Mouse (Mus musculus) large intestine, adult 2 months (tissue): ENCODE data around the gene Mettl6. TPM values are rescaled to one million over a fixed set of nuclear protein-coding genes. Genes with fewer than 3 reads are reported as not detected.

ENCODE experiments used
- DNase-seq: peaks from one replicate; pipeline ENCODE4 v3.0.0-alpha.2; 2012; ENCODE audit warnings: low read depth, low spot score
- WGBS: fragments of 180-500 bp; shearing (Covaris S2); methylation state at CpG from one replicate; pipeline ENCODE4 v1.1.7; 2018; 5-methylcytosine and 5-hydroxymethylcytosine counted together
- polyA plus RNA-seq: library from polyadenylated mRNA; depleted of rRNA; stranded (reverse); fragments of >200 nt; gene quantifications from 2 replicates; pipeline ENCODE4 v1.2.3, GENCODE M21; 2012; rRNA removed

Gene Mettl6
- 8.5 and 9.2 TPM in 2 replicates for polyA plus RNA-seq

GRCm38 (mm10) chr14:31494975-31495455 lies at the start of gene Mettl6:
Gene Mettl6 (minus strand): TSS chr14:31495040.
- DNase-seq = peak; percentile 88
- under 1% methylated on average over 49 of the region's 49 CpGs for WGBS

GRCm38 (mm10) chr14:31543885-31544442 lies 49.1 kb upstream of the Mettl6 start:
- no peak for DNase-seq
- 49% methylated on average over 11 of the region's 11 CpGs for WGBS

- 60% methylated on average over 6 of the region's 6 CpGs for WGBS
- DNase-seq = no peak
Observed at GRCm38 (mm10) chr14:31537298-31537697, 42.5 kb upstream of the Mettl6 start.

GRCm38 (mm10) chr14:31532656-31533055 lies 37.8 kb upstream of the Mettl6 start:
- DNase-seq = no peak
- 36% methylated on average over 3 of the region's 3 CpGs for WGBS

GRCm38 (mm10) chr14:31531506-31532148 lies 36.8 kb upstream of the Mettl6 start:
- 61% methylated on average over 12 of the region's 12 CpGs for WGBS
- DNase-seq = no peak

GRCm38 (mm10) chr14:31530847-31531246 lies 36.0 kb upstream of the Mettl6 start:
- DNase-seq = no peak
- WGBS = 42% methylated on average over 4 of the region's 4 CpGs

GRCm38 (mm10) chr14:31525040-31525810 lies 30.4 kb upstream of the Mettl6 start:
- WGBS = 73% methylated on average over 7 of the region's 7 CpGs
- DNase-seq = no peak

GRCm38 (mm10) chr14:31521318-31521717 lies 26.5 kb upstream of the Mettl6 start:
- 60% methylated on average over 2 of the region's 2 CpGs for WGBS
- no peak for DNase-seq

- 12% methylated on average over 3 of the region's 3 CpGs for WGBS
- no peak for DNase-seq
Observed at GRCm38 (mm10) chr14:31519165-31519564, 24.3 kb upstream of the Mettl6 start.

- no peak for DNase-seq
- 85% methylated on average over 2 of the region's 2 CpGs for WGBS
Observed at GRCm38 (mm10) chr14:31515895-31516294, 21.1 kb upstream of the Mettl6 start.

GRCm38 (mm10) chr14:31510322-31510721 lies 15.5 kb upstream of the Mettl6 start:
- 87% methylated on average over 3 of the region's 3 CpGs for WGBS
- no peak for DNase-seq

GRCm38 (mm10) chr14:31509911-31510310 lies 15.1 kb upstream of the Mettl6 start:
- WGBS = 97% methylated on average over 2 of the region's 2 CpGs
- DNase-seq = no peak

- 95% methylated on average over 6 of the region's 6 CpGs for WGBS
- no peak for DNase-seq
Observed at GRCm38 (mm10) chr14:31506456-31506855, 11.6 kb upstream of the Mettl6 start.

- no peak for DNase-seq
- 87% methylated on average over 13 of the region's 13 CpGs for WGBS
Observed at GRCm38 (mm10) chr14:31503406-31503805, 8.6 kb upstream of the Mettl6 start.

GRCm38 (mm10) chr14:31499526-31499925 lies 4.7 kb upstream of the Mettl6 start:
- WGBS = 88% methylated on average over 1 of the region's 1 CpGs
- no peak for DNase-seq

GRCm38 (mm10) chr14:31496241-31496646 lies 1.4 kb upstream of the Mettl6 start:
- 14% methylated on average over 7 of the region's 7 CpGs for WGBS
- DNase-seq = no peak

- no peak for DNase-seq
- WGBS = 0% methylated on average over 8 of the region's 8 CpGs
Observed at GRCm38 (mm10) chr14:31495538-31495937, 698 bp upstream of the Mettl6 start.

GRCm38 (mm10) chr14:31494349-31494974 lies 378 bp downstream of the Mettl6 start, which contains the start of gene Eaf1:
Gene Eaf1 (plus strand): TSS chr14:31494399.
- no peak for DNase-seq
- WGBS = under 1% methylated on average over 37 of the region's 37 CpGs

GRCm38 (mm10) chr14:31493901-31494300 lies 939 bp downstream of the Mettl6 start:
- 7% methylated on average over 9 of the region's 9 CpGs for WGBS
- DNase-seq = no peak

- 85% methylated on average over 6 of the region's 6 CpGs for WGBS
- no peak for DNase-seq
Observed at GRCm38 (mm10) chr14:31488055-31488454, 6.8 kb downstream of the Mettl6 start.
